38 mouse cellular contexts compared by ENCODE assay signal in the genomic region with DNA sequence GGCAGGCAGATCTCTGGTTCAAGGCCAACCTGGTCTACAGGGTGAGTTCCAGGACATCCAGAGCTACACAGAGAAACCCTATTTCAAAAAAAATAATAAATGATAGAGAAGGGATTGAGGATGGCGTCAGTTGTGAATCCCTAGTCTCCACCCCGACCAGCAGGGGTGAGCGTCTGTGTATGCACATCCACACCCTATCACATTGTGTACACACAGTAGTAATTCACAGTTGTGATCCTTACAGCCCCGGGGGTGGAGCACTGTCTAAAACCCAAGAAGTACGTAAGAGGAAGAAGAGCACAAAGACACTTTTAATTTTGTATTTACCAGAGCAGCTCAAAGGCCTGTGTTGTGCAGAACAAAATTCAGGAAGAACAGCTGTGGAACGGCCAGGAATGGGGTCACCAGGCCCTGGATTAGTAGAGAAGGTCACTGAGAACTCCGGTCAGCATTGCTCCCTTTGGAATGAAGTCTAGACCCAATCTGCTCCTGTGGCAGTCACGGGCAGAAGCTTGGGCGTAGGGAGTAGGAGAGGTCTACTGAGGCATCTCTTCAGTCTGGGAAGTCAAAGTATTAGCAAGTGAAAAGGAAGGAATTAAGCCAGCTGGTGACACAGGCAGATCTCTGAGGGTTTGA. TPM values are rescaled to one million over a fixed set of nuclear protein-coding genes. Genes with fewer than 3 reads are reported as not detected.
DNase-seq lines count a peak whose midpoint lies in the region; ATAC-seq and TF ChIP-seq lines count a peak whose summit lies in the region.
"Had no signal": no experiment of that assay in that cellular context is flagged by ENCODE, and none has a peak within 500 bp of the region (broad histone marks: within the 10 kb centered on the region; RNA-seq: fewer than 3 reads in every experiment).

No protein-coding gene starts in this region.

- H3K9ac ChIP-seq in kidney, embryonic 14.5 days (ENCODE audit: low read depth, low read length) = no peak overlapping the region
- no peak overlapping the region for H3K9ac ChIP-seq in midbrain, embryonic 11.5 days (ENCODE audit: low read length)
- H3K9ac ChIP-seq in midbrain, embryonic 14.5 days (replicated peaks; ENCODE audit: low read length) = no peak overlapping the region
- no peak overlapping the region for H3K9ac ChIP-seq in ES-E14 (ENCODE audit: insufficient read depth, low read depth, low read length, poor library complexity, severe bottlenecking)
- H3K9ac ChIP-seq: embryonic facial prominence, embryonic 13.5 days; forebrain, embryonic 15.5 days; heart, embryonic 12.5 days; hindbrain, embryonic 13.5 days; limb, embryonic 12.5 days; liver, embryonic 15.5 days; lung, embryonic 14.5 days had no signal

- H3K27ac ChIP-seq in kidney, embryonic 14.5 days (ENCODE audit: low read depth, low read length) = no peak overlapping the region
- no peak overlapping the region for H3K27ac ChIP-seq in midbrain, embryonic 11.5 days (ENCODE audit: low read depth, low read length)
- no peak overlapping the region for H3K27ac ChIP-seq in midbrain, embryonic 14.5 days (replicated peaks; ENCODE audit: low read depth, low read length)
- peak overlapping the region; percentile 97 for H3K27ac ChIP-seq in ES-E14 (ENCODE audit: insufficient read depth, low read depth, low read length, poor library complexity, severe bottlenecking)
- H3K27ac ChIP-seq: embryonic facial prominence, embryonic 13.5 days; forebrain, embryonic 10.5 days; forebrain, embryonic 15.5 days; heart, adult 2 months; hindbrain, embryonic 13.5 days; left cerebral cortex, adult 2 months; limb, embryonic 12.5 days; liver, embryonic 15.5 days; midbrain, embryonic 10.5 days had no signal

- ATAC-seq in kidney, embryonic 14.5 days (ENCODE audit: low FRiP score, low TSS enrichment) = no peak
- no peak for ATAC-seq in midbrain, embryonic 11.5 days (ENCODE audit: low FRiP score)
- ATAC-seq in midbrain, embryonic 14.5 days (ENCODE audit: low FRiP score, low TSS enrichment) = no peak
- no peak for ATAC-seq in monocyte, adult 5-6 weeks (replicated peaks; ENCODE audit: insufficient number of reproducible peaks, low FRiP score, low TSS enrichment, poor library complexity, severe bottlenecking)
- ATAC-seq: CD4-positive, CD25-positive, alpha-beta regulatory T cell, adult 4 months; forebrain, embryonic 15.5 days; Patski had no signal

- DNase-seq in kidney, adult 18-20 months = peak; percentile 42
- DNase-seq in midbrain, embryonic 11.5 days (ENCODE audit: low spot score, missing footprints) = peak; percentile 75
- DNase-seq in midbrain, embryonic 14.5 days = no peak
- DNase-seq in ES-E14 (ENCODE audit: low read depth, low spot score) = no peak
- DNase-seq in kidney, postnatal 36 days = peak; percentile 45 to 57
- DNase-seq in thymus, postnatal 10 days (ENCODE audit: low spot score in 2 of 2) = no peak
- DNase-seq: adrenal gland, postnatal 25 days; cerebellum, adult 11-12 months; cerebellum, adult 9-11 months; heart, adult 2 months; heart, postnatal 4 days; lung, embryonic 14.5 days; lung, postnatal 14 days; right cerebral cortex, postnatal 25 days; thymus, adult 2 months; thymus, postnatal 4 days had no signal

- 83% methylated on average over 9 of the region's 9 CpGs for WGBS in kidney, embryonic 14.5 days
- 78% methylated on average over 9 of the region's 9 CpGs for WGBS in midbrain, embryonic 11.5 days
- WGBS in midbrain, embryonic 14.5 days = 81% methylated on average over 9 of the region's 9 CpGs

- H3K9me3 ChIP-seq in kidney, embryonic 14.5 days (ENCODE audit: control insufficient read depth, low read length) = no peaks in the 10 kb centered on the region
- no peaks in the 10 kb centered on the region for H3K9me3 ChIP-seq in midbrain, embryonic 11.5 days (ENCODE audit: control insufficient read depth, low read length)
- no peaks in the 10 kb centered on the region for H3K9me3 ChIP-seq in midbrain, embryonic 14.5 days (ENCODE audit: control insufficient read depth, low read length)
- no peaks in the 10 kb centered on the region for H3K9me3 ChIP-seq in ES-E14 (ENCODE audit: control insufficient read depth, insufficient read depth, low read depth, low read length)
- H3K9me3 ChIP-seq: embryonic facial prominence, embryonic 13.5 days; forebrain, embryonic 10.5 days; forebrain, embryonic 15.5 days; hindbrain, embryonic 13.5 days; limb, embryonic 12.5 days; liver, embryonic 15.5 days; midbrain, embryonic 10.5 days had no signal

- no peaks in the 10 kb centered on the region for H3K27me3 ChIP-seq in kidney, embryonic 14.5 days (ENCODE audit: control insufficient read depth, insufficient read depth, low read length)
- peaks cover 6% of the 10 kb centered on the region for H3K27me3 ChIP-seq in midbrain, embryonic 11.5 days (ENCODE audit: control insufficient read depth, insufficient read depth, low read length)
- H3K27me3 ChIP-seq in midbrain, embryonic 14.5 days (ENCODE audit: control insufficient read depth, insufficient read depth, low read length) = no peaks in the 10 kb centered on the region
- H3K27me3 ChIP-seq: forebrain, embryonic 15.5 days; heart, embryonic 12.5 days; hindbrain, embryonic 13.5 days; limb, embryonic 12.5 days had no signal

- no peaks in the 10 kb centered on the region for H3K36me3 ChIP-seq in kidney, embryonic 14.5 days (ENCODE audit: control insufficient read depth, insufficient read depth, low read length)
- no peaks in the 10 kb centered on the region for H3K36me3 ChIP-seq in midbrain, embryonic 11.5 days (ENCODE audit: control insufficient read depth, insufficient read depth, low read length)
- H3K36me3 ChIP-seq in midbrain, embryonic 14.5 days (ENCODE audit: control insufficient read depth, insufficient read depth, low read length) = no peaks in the 10 kb centered on the region
- no peaks in the 10 kb centered on the region for H3K36me3 ChIP-seq in ES-E14 (ENCODE audit: control insufficient read depth, insufficient read depth, low read length, poor library complexity, severe bottlenecking)
- H3K36me3 ChIP-seq: embryonic facial prominence, embryonic 13.5 days; forebrain, embryonic 10.5 days; forebrain, embryonic 15.5 days; heart, embryonic 12.5 days; hindbrain, embryonic 13.5 days; limb, embryonic 12.5 days; liver, embryonic 15.5 days; midbrain, embryonic 10.5 days had no signal

- in situ Hi-C loops in ES-E14 (cut with MboI; ENCODE audit: low sequenced_read_pairs in 2 of 2, unreplicated experiment in 2 of 2) = no loop called here

- H3K4me1 ChIP-seq in kidney, embryonic 14.5 days (ENCODE audit: control insufficient read depth, insufficient read depth, low read length) = peaks cover 18% of the 10 kb centered on the region
- H3K4me1 ChIP-seq in midbrain, embryonic 11.5 days (ENCODE audit: control insufficient read depth, insufficient read depth, low read length) = peaks cover 11% of the 10 kb centered on the region
- H3K4me1 ChIP-seq in midbrain, embryonic 14.5 days (ENCODE audit: control insufficient read depth, insufficient read depth, low read length) = peaks cover 12% of the 10 kb centered on the region
- peaks cover 25 to 30% of the 10 kb centered on the region in 2 experiments for H3K4me1 ChIP-seq in ES-E14 (ENCODE audit: control insufficient read depth in 2 of 2, insufficient read depth in 2 of 2, low read length in 2 of 2, poor library complexity in 1 of 2)

- no peak overlapping the region for H3K4me3 ChIP-seq in kidney, embryonic 14.5 days (ENCODE audit: low read length)
- H3K4me3 ChIP-seq in midbrain, embryonic 11.5 days (ENCODE audit: low read depth, low read length) = no peak overlapping the region
- no peak overlapping the region for H3K4me3 ChIP-seq in midbrain, embryonic 14.5 days (replicated peaks; ENCODE audit: low read depth, low read length)
- peak overlapping the region; percentile 0 to 48; a peak in 3 of 4 replicates for H3K4me3 ChIP-seq in ES-E14 (ENCODE audit: insufficient read depth in 1 of 2, low read depth in 1 of 2, low read length in 2 of 2, poor library complexity in 1 of 2, severe bottlenecking in 1 of 2)
- H3K4me3 ChIP-seq: embryonic facial prominence, embryonic 13.5 days; forebrain, embryonic 10.5 days; forebrain, embryonic 15.5 days; heart, adult 2 months; heart, embryonic 12.5 days; hindbrain, embryonic 13.5 days; left cerebral cortex, adult 2 months; limb, embryonic 12.5 days; liver, embryonic 15.5 days; midbrain, embryonic 10.5 days had no signal

- H3K4me2 ChIP-seq in kidney, embryonic 14.5 days (replicated peaks; ENCODE audit: low read depth, low read length) = no peak overlapping the region
- H3K4me2 ChIP-seq in midbrain, embryonic 11.5 days = no peak overlapping the region
- no peak overlapping the region for H3K4me2 ChIP-seq in midbrain, embryonic 14.5 days (ENCODE audit: low read length)
- H3K4me2 ChIP-seq: embryonic facial prominence, embryonic 13.5 days; forebrain, embryonic 15.5 days; heart, embryonic 12.5 days; hindbrain, embryonic 13.5 days; limb, embryonic 12.5 days; liver, embryonic 15.5 days; lung, embryonic 14.5 days had no signal

TF ChIP-seq in ES-E14, 5 proteins besides CTCF, POLR2A, EP300 and RAD21:
- TF ChIP-seq HCFC1 (IDR thresholded peaks at IDR 0.05; ENCODE audit: borderline replicate concordance, insufficient read depth, low read length) (no peak), CHD2 (IDR thresholded peaks at IDR 0.05; ENCODE audit: low read depth, low read length) (no peak), ZC3H11A (IDR thresholded peaks at IDR 0.05; ENCODE audit: borderline replicate concordance, low read depth, low read length) (no peak)

RNA-seq across cellular contexts. Expression of gene Ddx6, which starts 9.7 kb away (rescaled TPM):
- 28.2 and 29.1 TPM in 2 replicates for polyA plus RNA-seq in kidney, embryonic 14.5 days (2014; fragmentation: Nextera tagmentation; extraction: Ambion mirVana)
- polyA plus RNA-seq in midbrain, embryonic 11.5 days (2014; fragmentation: Nextera tagmentation; extraction: Ambion mirVana) = 11.9 and 13.8 TPM in 2 replicates
- polyA plus RNA-seq in midbrain, embryonic 14.5 days (2014; fragmentation: Nextera tagmentation; extraction: Ambion mirVana) = 26.4 and 51.8 TPM in 2 replicates
- total RNA-seq in ES-E14 (2012; rRNA removed) = 34.9 and 52.7 TPM in 2 replicates
- 131 to 157 TPM (median 139 TPM) in 3 replicates for total RNA-seq in monocyte, adult 5-6 weeks (2017)

RNA-seq across cellular contexts. Expression of gene Cxcr5, which starts 33.3 kb away (rescaled TPM):
- not detected in 2 replicates for polyA plus RNA-seq in kidney, embryonic 14.5 days (2014; fragmentation: Nextera tagmentation; extraction: Ambion mirVana)
- 0.10 TPM in 1 of 2 replicates, not detected in the other for polyA plus RNA-seq in midbrain, embryonic 11.5 days (2014; fragmentation: Nextera tagmentation; extraction: Ambion mirVana)
- polyA plus RNA-seq in midbrain, embryonic 14.5 days (2014; fragmentation: Nextera tagmentation; extraction: Ambion mirVana) = 0.11 TPM in 1 of 2 replicates, not detected in the other
- 0.21 and 0.31 TPM in 2 replicates for total RNA-seq in ES-E14 (2012; rRNA removed)
- total RNA-seq in monocyte, adult 5-6 weeks (2017) = 13.4 to 23.0 TPM (median 17.5 TPM) in 3 replicates
- total RNA-seq: gastrocnemius, adult 8-10 months; layer of hippocampus, adult 18-20 months; layer of hippocampus, postnatal 14 days; left cerebral cortex, adult 2 months; left cerebral cortex, postnatal 25 days; megakaryocyte progenitor cell, adult 5-6 weeks; MEL; midbrain, postnatal 0 days had no signal
- polyA plus RNA-seq: forebrain, embryonic 15.5 days; heart, embryonic 12.5 days; heart, postnatal 0 days; limb, embryonic 12.5 days; liver, embryonic 15.5 days; lung, embryonic 14.5 days; midbrain, embryonic 10.5 days; midbrain, postnatal 0 days; neural tube, embryonic 14.5 days; Patski had no signal

Comparison
In these comparisons a context has a peak if more than half of its experiments do, and no peak if none do; other contexts are left out.
1. DNase-seq: peak in kidney, adult 18-20 months (single experiment), midbrain, embryonic 11.5 days (single experiment) and kidney, postnatal 36 days (2 of 2); none in midbrain, embryonic 14.5 days (single experiment), ES-E14 (single experiment) and thymus, postnatal 10 days (0 of 2).
2. H3K4me3 ChIP-seq: peak in ES-E14 (2 of 2); none in kidney, embryonic 14.5 days (single experiment), midbrain, embryonic 11.5 days (single experiment) and midbrain, embryonic 14.5 days (single experiment).